Mouse (Mus musculus): ENCODE measurements at regions not wholly inside any gene's neighbourhood (a gene's known extent, or its start where the extent isn't known, plus 50 kb on each side); places are given as distances from the start of the nearest gene placed in this dataset.

GRCm38 (mm10) chr2:75557392-75557791, 101.7 kb upstream of the Hnrnpa3 start:
- TF ChIP-seq CTCF (IDR thresholded peaks at IDR 0.05; ENCODE audit: low read depth, low read length) (no peak), GATA1 (IDR thresholded peaks at IDR 0.05; ENCODE audit: borderline replicate concordance, low read length) (no peak)

Data from G1E (cell line).